Mouse (Mus musculus) kidney, postnatal 10 days (tissue): Measurements from ENCODE around the gene Vmn2r60.
"Not testable (repeated sequence)": the region's sequence is repeated elsewhere in the genome, so short reads cannot be mapped to it uniquely, and the experiment has no call there.

Experiments used
- DNase-seq: peaks from one replicate; pipeline ENCODE4 v3.0.0; 2021; ENCODE audit warnings: mixed read lengths

Gene Vmn2r60

GRCm38 (mm10) chr7:42107470-42107869, at the start of gene Vmn2r60:
TSS of gene Vmn2r60 (plus strand) at chr7:42107770.
- no peak for DNase-seq

DNA sequence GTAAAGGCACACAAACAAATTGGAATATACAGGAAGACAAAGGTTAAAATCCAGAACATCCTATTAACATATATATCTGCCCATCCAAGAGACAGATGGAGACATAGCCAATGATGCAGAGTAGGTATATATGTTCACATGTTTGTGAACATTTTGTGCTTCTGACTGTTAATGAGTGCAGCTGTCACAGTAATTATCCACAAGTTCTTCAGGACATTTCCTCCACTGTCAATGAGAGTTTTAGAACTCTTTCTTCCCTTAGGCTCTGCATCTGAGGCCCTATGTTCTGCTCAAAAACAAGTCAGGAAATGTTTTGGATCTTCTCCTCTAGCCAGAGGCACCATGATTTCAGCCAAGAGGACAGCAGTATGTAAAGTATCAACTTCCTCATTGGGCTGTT, 48.6 kb upstream of the Vmn2r60 start, which contains the start of gene Vmn2r59:
Gene Vmn2r59 (minus strand): TSS at position 101 of the 400 bp plus-strand sequence.
- DNase-seq, result no peak

DNA sequence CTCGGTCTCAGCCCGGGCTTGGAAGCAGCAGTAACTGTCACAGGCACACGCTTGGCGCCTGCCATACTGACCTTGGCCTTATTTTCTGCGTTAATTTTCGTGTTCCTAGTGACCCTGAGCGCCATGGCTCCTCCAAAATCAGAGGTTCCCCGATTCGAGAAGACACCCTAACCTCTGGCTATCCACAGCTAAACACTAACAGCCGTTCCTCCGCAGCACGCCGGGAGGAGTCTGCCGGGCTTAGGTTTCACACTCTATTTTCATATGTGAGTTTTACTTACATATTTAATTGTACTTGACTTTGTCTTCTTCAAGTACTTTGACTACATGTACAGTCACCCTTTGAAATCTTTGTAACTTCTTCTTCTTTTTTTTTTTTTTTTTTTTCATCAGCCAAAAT, 509 bp upstream of the Vmn2r60 start:
- not testable (repeated sequence) for DNase-seq
